Mouse (Mus musculus) liver, adult (tissue): Measurements from ENCODE around the gene Prr36.

Experiments
- GATA4 ChIP-seq: IDR thresholded peaks from 2 replicates; pipeline ENCODE4 v1.6.1; 2014; ENCODE audit warnings: mild to moderate bottlenecking, low read length; ENCODE audit not compliant: insufficient replicate concordance

Gene Prr36

DNA sequence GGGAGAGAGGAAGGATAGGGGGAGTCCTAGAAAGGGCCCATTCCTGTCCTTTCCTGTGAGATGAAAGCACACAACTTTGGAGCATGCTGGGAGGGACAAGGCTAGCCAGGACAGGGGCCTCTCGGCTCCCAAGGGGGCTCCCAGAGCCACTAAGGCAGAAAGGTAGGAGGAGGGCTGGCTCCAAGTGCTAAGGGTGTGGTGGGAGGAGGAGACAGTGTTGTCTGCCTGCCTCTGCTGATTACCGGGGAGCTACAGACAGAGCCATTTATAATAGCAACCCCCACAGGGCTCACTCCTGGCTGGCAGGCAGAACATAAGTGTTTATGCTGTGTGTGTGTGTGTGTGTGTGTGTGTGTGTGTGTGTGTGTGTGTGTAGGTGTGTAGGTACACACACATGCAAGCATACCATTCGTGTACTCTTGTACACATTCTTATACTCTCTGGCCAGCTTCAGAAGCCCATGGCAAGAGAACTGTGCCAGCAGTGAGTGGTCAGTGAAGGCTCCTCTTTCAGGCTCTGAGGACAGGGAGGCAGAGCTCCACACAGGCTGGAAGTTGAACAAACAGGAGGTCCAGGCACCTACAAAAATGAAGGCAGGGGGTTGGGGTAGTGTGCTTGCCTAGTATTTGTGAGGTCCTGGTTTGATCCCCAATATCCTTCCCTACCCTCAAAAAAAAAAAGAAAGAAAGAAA, 28.1 kb downstream of the Prr36 start:
- no peak for TF ChIP-seq GATA4

DNA sequence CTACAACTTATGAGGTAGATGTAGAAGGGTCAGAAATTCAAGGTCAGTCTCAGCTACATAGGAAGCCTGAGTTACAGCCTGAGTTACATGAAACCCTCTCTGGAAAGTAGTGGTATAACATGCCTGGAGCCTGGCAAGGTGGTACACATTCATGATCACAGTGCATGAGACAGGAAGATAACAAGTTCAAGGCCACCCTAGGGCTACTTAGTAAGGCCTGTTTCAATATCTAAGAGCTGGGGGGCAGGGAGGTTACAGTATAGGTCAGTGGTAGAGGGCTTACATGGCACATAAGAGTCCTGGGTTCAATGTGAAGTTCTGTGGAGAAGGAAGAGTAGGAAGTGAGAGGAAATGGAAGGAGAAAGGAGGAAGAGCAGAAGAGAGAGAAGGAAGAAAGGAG, 28.7 kb downstream of the Prr36 start:
- TF ChIP-seq GATA4 = no peak

DNA sequence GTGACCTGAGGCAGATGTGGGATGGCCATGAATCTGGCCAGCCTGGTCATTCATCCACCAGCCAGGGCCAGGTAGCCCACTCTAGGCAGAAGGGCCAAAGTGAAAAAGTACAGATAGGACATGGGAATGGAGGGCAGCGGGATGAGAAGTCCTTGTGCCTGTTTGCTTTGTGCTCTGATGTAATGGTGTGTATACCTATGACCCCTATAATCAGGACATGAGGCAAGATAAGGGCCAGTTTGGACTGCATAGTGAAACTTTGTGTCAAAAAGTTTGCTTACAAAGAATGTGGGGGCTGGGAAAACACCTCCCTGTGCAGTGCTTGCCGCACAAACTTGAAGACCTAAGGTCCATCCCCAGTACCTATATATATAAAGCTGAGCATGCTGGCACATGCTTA, 31.1 kb downstream of the Prr36 start:
- peak; percentile 81; the same call in 1 of the 2 replicates for TF ChIP-seq GATA4

DNA sequence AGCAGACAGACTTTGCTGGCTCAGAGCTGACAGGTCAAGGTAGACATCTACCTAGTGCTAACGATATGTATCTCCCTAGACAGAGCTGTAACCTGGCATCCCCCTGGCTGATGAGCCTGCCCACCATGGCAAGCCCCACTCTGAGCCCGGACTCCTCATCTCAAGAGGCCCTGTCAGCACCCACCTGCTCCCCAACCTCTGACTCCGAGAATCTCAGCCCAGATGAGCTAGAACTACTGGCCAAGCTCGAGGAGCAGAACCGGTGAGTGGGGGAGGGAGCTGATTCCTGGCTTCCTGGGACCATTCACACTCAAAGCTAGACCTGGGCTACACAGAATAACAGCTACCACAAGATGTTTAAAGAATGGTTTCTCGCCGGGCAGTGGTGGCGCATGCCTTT, 33.9 kb downstream of the Prr36 start:
- no peak for TF ChIP-seq GATA4

DNA sequence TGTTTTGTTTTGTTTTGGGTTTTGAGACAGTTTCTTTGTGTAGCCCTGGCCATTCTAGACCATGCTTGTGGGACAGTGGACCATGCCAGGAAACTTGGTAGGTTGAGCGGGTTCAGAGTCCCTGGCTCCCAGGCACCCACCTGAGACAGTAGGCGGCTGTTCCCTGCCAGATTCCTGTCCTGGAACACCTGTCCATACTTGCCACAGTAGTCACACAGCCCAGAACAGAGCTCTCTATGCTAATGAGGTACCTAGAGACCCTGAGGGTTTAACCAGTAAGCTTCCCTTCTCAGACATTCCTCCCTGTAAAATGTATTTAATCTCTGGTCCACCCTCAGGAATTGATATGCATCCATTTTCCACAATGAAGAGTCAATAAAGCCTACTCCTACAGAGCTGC, 43.2 kb downstream of the Prr36 start:
- no peak for TF ChIP-seq GATA4

DNA sequence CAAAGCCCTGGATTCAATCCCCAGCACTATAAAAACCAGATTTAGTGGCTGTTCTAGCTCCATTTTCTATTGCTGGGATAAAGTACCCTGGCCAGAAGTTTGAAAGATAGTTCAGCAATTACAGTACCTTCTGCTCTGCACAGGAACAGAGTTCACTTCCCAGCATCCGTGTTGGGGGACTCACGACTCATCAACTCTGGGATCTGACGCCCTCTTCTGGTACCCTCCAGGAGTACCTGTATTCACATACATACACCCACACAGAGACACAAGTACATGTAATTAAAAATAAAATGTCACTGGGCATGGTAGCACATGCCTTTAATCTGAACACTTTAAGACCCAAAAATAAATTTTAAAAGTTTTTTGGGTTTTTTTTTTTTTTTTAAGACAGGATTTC, 44.8 kb downstream of the Prr36 start:
- TF ChIP-seq GATA4 = no peak

DNA sequence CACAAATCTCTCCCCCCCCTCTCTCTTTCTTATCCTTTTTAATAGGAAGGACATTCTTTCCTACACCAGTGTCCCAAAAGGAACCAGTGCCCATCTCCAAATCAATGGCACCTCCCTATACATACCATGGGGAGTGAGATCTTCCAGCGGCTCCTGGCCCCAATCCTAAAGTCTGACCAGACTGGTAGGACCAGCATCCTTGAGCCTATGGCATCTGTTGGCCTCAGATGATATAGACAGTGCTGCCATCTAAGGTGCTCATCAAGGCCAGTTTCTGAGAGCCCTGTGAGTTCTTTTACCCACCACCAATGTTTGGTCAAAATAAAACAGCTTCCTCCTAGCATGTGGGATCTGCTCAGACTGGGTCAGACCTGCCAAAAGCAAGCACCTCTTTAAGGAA, 49.3 kb downstream of the Prr36 start:
- no peak for TF ChIP-seq GATA4

DNA sequence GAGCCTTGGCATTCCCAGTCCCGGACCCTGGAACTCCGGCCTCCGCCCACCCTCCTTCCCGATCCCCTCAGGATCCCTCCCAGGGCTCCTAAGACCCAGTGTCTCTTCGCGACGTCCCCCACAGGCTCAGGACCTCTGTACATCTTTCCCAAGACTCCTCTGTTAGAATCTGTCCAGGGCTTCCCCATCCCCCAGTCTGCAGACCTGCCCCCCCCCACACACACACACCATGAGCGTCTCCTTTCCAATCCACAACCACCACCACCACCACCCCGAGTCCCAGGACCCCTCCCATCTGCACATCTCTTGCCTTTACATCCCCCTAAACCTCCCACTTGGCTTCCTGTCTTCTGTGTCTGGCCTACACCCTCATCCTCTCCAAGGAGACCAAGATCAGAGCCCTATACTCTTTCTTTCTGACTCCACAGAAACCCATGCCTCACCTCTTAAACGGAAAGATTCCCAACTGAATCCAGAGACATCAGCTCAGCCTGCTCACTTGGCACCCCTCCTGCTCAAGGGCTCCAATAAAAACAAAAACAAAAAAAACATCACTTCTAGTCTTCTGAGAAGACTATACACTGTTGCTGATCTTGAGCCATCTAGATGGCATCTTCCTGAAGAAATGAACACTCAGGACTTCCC, 50.3 kb downstream of the Prr36 start:
- TF ChIP-seq GATA4 = no peak

DNA sequence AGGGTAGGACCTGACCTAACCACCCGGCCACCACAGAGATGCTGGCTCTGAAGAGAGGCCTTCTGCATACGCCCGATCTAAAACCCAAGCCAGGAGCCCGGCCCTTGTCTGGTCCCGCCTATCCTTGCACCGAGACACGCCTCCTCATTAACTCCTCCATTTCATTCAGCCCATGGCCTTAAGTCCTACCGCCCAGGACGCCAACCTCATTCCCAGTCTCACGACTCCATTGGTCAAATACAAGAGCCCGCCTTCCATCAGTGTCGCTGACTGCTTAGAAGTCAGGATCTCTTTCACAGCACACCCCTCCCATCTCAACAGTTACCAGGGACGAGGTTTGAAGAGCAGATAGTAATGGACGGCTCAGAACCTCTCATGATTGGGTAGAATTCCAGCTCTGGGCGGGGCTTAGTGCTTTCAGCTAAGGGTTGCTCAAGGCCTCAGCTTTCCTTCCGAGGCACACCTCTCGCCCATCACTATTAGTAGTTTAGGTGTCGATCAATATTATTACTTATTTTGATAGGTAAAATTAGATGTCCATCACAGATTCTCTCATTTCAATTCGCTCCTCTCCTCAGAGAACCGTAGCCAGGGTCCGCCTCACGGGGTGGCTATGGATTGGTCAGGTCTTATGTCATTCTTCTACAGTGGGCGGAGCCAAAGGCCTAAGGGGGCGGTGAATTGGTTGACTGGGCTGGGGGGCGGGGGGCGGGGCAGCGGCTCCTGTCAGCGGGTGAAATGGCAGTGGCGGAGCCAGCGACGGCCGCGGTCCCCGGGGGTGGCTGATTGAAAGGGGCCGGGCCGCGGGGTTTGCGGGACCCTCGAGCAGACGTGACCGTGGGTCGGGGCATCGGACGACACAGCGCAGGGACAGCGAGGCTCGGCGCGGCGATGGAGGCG, 51.2 kb downstream of the Prr36 start, which contains the start of gene Evi5l:
TSS of gene Evi5l (plus strand) at position 716 of the 900 bp plus-strand sequence.
- no peak; the same call in 1 of the 2 replicates for TF ChIP-seq GATA4

DNA sequence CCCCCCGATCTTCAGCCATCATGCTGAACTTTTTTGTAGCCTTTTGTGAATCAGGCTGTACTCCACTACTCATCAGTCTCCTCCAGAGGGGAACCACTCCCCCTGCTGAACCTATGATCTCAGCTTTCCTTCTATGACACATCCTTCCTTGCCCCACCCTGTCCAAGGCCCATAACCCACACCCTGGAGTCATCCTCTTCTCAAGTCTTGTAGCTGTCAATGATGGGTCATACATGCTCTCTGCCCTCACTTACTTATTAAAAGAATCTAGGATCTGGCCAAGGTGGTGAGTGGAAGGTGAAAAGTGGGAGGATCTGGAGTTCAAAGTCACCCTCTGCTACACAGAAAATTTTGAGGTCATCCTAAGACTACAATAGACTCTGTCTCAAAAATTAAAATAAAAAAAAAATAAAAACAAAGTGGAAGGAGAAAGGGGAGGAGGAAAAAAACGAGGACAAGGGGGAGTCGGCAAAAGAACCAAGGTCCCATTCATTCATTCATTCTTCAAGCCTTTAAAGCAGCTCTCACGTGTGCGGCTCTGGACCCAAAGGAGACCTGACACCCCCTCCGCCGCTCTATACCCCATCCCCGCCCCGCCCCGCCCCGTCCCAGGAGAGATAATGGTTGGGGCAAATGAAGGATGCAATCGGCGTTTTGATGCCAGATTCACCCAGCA, 51.9 kb downstream of the Prr36 start:
- TF ChIP-seq GATA4 = no peak

DNA sequence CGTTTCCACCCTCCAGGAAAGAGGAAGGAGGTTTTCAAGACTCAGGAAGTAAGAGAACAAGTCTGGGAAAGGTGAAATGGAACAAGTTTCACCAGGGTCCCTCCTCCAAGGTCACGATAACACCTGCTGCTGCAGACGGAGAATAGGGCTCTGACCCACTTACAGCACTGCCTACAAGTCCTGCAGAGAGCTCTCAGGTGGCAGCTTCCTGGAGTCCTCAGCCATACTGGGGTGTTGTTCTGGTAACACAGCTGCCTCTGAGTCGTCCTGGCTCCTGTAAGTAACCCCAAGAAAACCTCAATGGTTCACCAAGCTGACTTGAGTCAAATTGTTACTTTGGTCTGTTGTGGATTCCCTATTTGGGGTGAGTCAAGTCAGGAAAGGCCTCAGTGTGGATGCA, 54.5 kb downstream of the Prr36 start:
- TF ChIP-seq GATA4 = no peak
